ENCODE assay signal across 9 mouse cellular contexts in the genomic region with DNA sequence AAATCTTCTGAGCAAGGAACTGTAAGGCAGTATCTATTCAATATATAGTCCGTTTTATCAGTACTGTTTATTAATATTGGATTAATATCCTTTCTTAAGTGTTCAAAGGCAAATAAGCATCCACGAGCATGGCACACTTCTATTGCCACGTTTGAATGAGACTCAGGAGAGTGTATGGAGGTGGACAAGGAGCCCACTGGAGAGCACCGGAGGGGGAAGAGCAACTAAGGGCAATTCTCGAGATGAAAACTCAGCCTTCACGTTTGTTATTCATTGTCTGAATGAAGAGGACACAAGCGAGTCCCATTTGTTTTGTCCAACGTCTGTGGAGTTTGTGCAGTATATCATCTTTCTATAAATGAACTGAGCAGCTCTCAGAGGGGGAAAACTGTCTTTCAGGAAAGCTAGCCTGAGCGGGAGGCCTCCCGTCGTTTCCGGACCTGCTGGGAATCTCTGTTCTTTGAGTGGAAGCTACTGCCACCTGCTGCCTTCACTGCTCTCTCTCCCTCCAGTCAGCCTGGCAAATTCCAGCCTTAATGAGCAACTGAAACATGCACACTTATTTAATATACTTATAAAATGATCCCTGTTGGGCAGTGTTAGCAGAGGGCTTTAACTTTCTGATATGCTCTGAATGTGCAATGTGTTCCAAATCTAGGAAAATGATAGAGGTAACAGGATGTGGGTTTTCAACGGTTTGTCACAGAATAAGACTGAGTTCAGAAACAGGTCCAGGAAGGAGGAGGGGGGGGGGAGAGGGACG. TPM values are rescaled to one million over a fixed set of nuclear protein-coding genes. Genes with fewer than 3 reads are reported as not detected.
A peak's percentile ranks its signal among the peaks of the same experiment; 100 is the strongest.
DNase-seq lines count a peak whose midpoint lies in the region; ATAC-seq and TF ChIP-seq lines count a peak whose summit lies in the region.
"Had no signal": no experiment of that assay in that cellular context is flagged by ENCODE, and none has a peak within 500 bp of the region (broad histone marks: within the 10 kb centered on the region; RNA-seq: fewer than 3 reads in every experiment).

No protein-coding gene starts in this region.

- no peak overlapping the region for H3K4me2 ChIP-seq in midbrain, embryonic 14.5 days (ENCODE audit: low read length)

- no peak overlapping the region for H3K27ac ChIP-seq in cerebellum, adult 2 months (ENCODE audit: insufficient read depth, low read length)
- H3K27ac ChIP-seq in midbrain, embryonic 14.5 days (replicated peaks; ENCODE audit: low read depth, low read length), result no peak overlapping the region

- no peak for TF ChIP-seq POLR2A in cerebellum, adult 2 months (IDR thresholded peaks at IDR 0.05; ENCODE audit: borderline replicate concordance, insufficient read depth, low read length)

- WGBS in cerebellum, adult 2 months, result 17% methylated on average over 13 of the region's 14 CpGs
- WGBS in midbrain, embryonic 14.5 days, result 18% methylated on average over 14 of the region's 14 CpGs

- no peak overlapping the region for H3K9ac ChIP-seq in midbrain, embryonic 14.5 days (replicated peaks; ENCODE audit: low read length)

- peak; percentile 66; the same call in 1 of the 2 replicates for ATAC-seq in midbrain, embryonic 14.5 days (ENCODE audit: low FRiP score, low TSS enrichment)

- H3K4me3 ChIP-seq in cerebellum, adult 2 months (replicated peaks; ENCODE audit: insufficient read depth, low read depth, low read length), result no peak overlapping the region
- no peak overlapping the region for H3K4me3 ChIP-seq in midbrain, embryonic 14.5 days (replicated peaks; ENCODE audit: low read depth, low read length)

- no peaks in the 10 kb centered on the region for H3K27me3 ChIP-seq in cerebellum, adult 2 months (ENCODE audit: control insufficient read depth, insufficient read depth, low read length)
- H3K27me3 ChIP-seq in midbrain, embryonic 14.5 days (ENCODE audit: control insufficient read depth, insufficient read depth, low read length), result no peaks in the 10 kb centered on the region

- no peaks in the 10 kb centered on the region for H3K4me1 ChIP-seq in cerebellum, adult 2 months (ENCODE audit: control insufficient read depth, insufficient read depth, low read length)
- no peaks in the 10 kb centered on the region for H3K4me1 ChIP-seq in midbrain, embryonic 14.5 days (ENCODE audit: control insufficient read depth, insufficient read depth, low read length)

- H3K9me3 ChIP-seq in midbrain, embryonic 14.5 days (ENCODE audit: control insufficient read depth, low read length), result no peaks in the 10 kb centered on the region

- no peaks in the 10 kb centered on the region for H3K36me3 ChIP-seq in midbrain, embryonic 14.5 days (ENCODE audit: control insufficient read depth, insufficient read depth, low read length)

- intact Hi-C loops in left cerebral cortex, postnatal 25 days (cut with DNase I), result loop anchor here (2.0 to 5.0 kb wide), 3 partner anchors 193 to 370 kb away; no protein-coding TSS in a partner anchor

- peak; percentile 51; the same call in 1 of the 2 replicates for TF ChIP-seq CTCF in cerebellum, adult 2 months (IDR thresholded peaks at IDR 0.05; ENCODE audit: borderline replicate concordance, insufficient read depth, low read depth, low read length)

- DNase-seq in cerebellum, adult 2 months, result peak; percentile 13 to 18
- DNase-seq in cerebellum, adult 11-12 months, result no peak
- peak; percentile 76 for DNase-seq in embryo, embryonic 10 days (ENCODE audit: low spot score)
- DNase-seq in heart, adult 18-20 months, result peak; percentile 58 to 66
- DNase-seq in kidney, adult 11 months, result peak; percentile 51
- DNase-seq in left cerebral cortex, postnatal 25 days (ENCODE audit: low spot score in 2 of 2), result peak; percentile 44 to 66
- DNase-seq in midbrain, embryonic 14.5 days, result peak; percentile 85
- peak; percentile 72 for DNase-seq in testis, postnatal 10 days (ENCODE audit: low spot score)

RNA-seq across cellular contexts. Expression of a gene that starts 26.3 kb away (rescaled TPM):
- 2.6 and 2.8 TPM in 2 replicates for polyA plus RNA-seq in cerebellum, adult 2 months (2012; rRNA removed)
- total RNA-seq in heart, adult 18-20 months (2021), result 1 to 10 TPM in 1 of 2 experiments, under 1 TPM in 1; 0.89 to 1.0 TPM
- total RNA-seq in left cerebral cortex, postnatal 25 days (2021), result 1 to 10 TPM; 2.3 to 2.4 TPM
- polyA plus RNA-seq in midbrain, embryonic 14.5 days (2014; fragmentation: Nextera tagmentation; extraction: Ambion mirVana), result 1.3 and 2.3 TPM in 2 replicates
- polyA plus RNA-seq: C2C12 had no signal
